Mouse (Mus musculus) ES-Bruce4 (cell line): Measurements from ENCODE around the gene Nr1d2. TPM values are rescaled to one million over a fixed set of nuclear protein-coding genes. Genes with fewer than 3 reads are reported as not detected.
"Not testable (repeated sequence)": the region's sequence is repeated elsewhere in the genome, so short reads cannot be mapped to it uniquely, and the experiment has no call there.

Source experiments
- H3K27ac ChIP-seq: 2 replicates; pipeline ENCODE4 v1.5.1; 2012; ENCODE audit warnings: low read length, inconsistent platforms; ENCODE audit not compliant: insufficient read depth
- H3K27me3 ChIP-seq: 2 replicates; pipeline ENCODE4 v1.6.1; 2012; ENCODE audit warnings: mild to moderate bottlenecking, low read length, inconsistent platforms; ENCODE audit not compliant: control insufficient read depth, poor library complexity, insufficient read depth, severe bottlenecking
- H3K36me3 ChIP-seq: 2 replicates; pipeline ENCODE4 v1.6.1; 2012; ENCODE audit warnings: inconsistent platforms, mild to moderate bottlenecking, low read length, moderate library complexity; ENCODE audit not compliant: control insufficient read depth, poor library complexity, insufficient read depth, severe bottlenecking
- H3K4me1 ChIP-seq: one replicate; pipeline ENCODE4 v1.8.1; 2011; ENCODE audit warnings: low read length; ENCODE audit not compliant: control insufficient read depth, insufficient read depth
- H3K4me3 ChIP-seq: 2 replicates; pipeline ENCODE4 v1.5.1; 2011; ENCODE audit warnings: low read depth, mild to moderate bottlenecking, low read length
- H3K9ac ChIP-seq: 2 replicates; pipeline ENCODE4 v1.6.1; 2012; ENCODE audit warnings: low read depth, mild to moderate bottlenecking, inconsistent platforms; ENCODE audit not compliant: poor library complexity, severe bottlenecking
- H3K9me3 ChIP-seq: replicated peaks from 2 replicates; pipeline ENCODE4 v1.6.1; 2012; ENCODE audit warnings: mild to moderate bottlenecking, low read length, inconsistent platforms; ENCODE audit not compliant: control insufficient read depth, poor library complexity, insufficient read depth, severe bottlenecking
- CTCF ChIP-seq: IDR thresholded peaks from one replicate; pipeline ENCODE4 v1.8.1; 2011; ENCODE audit warnings: low read depth, low read length
- EP300 ChIP-seq: IDR thresholded peaks from 2 replicates; pipeline ENCODE4 v1.6.1; 2011; ENCODE audit warnings: low read depth, low read length; ENCODE audit not compliant: insufficient read depth
- POLR2A ChIP-seq: IDR thresholded peaks from one replicate; pipeline ENCODE4 v1.8.1; 2011; ENCODE audit warnings: low read length; ENCODE audit not compliant: insufficient read depth
- polyA plus RNA-seq: library from polyadenylated mRNA; stranded (reverse); fragments of >200 nt; gene quantifications from 2 replicates; pipeline ENCODE4 v1.2.4, GENCODE M21; 2011; ENCODE audit warnings: low read depth; ENCODE audit not compliant: missing spikeins, insufficient read depth, insufficient read length

The Nr1d2 gene
- polyA plus RNA-seq, 1 experiment, result 16.3 TPM

DNA sequence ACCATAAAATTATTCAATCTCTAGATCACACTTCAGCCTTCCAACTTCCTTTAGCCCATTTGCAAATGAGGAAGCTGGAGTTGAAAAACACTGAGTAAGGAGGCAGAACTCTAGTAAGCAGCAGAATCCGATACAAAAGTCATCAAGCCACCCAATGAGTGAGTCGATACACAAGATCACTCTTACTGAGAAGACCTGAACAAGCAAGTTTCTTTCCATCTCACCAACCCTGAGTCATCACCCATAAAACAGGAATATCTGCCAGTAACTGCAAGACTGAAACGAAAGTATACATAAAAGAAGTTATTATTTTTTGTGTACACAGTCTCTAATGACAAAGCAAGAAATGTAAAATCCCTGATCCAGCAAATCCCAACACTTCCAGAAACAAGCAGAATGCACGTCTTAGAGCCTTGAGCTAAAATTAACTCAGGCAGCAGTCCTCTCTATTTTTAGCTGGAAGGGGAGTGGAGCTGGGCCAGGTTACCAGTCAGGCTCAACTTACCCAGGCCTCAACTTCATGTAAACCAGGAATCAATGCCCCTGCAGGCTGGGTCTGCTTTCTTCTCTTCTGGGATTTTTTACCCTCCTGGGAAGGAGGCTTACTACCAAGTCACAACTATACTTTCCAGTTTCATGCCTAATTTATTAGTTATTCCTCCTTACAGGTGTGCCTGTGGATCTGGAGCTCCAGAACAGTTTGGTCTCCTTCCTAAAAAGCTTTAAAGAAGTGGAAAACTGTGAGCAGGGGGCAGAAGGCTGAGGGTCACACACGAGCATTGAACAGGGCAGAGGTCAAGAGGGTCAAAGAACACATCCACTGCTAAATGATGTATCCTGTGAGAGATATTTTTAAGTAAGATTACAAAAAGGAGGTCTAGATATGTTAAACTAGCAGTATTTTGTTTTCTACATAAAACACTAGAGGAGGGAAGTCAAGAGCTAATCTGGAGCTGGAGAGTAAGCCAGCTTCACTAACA, 4.7 kb downstream of the Nr1d2 start:
- Histone ChIP-seq H3K4me1 (no peaks in the 10 kb centered on the region), H3K27ac (no peak overlapping the region), H3K9ac (no peak overlapping the region), H3K27me3 (no peaks in the 10 kb centered on the region), H3K4me3 (no peak overlapping the region), H3K9me3 (no peaks in the 10 kb centered on the region; the same call in 1 of the 2 replicates), H3K36me3 (no peaks in the 10 kb centered on the region)
- no peak for TF ChIP-seq CTCF
- no peak for TF ChIP-seq EP300
- TF ChIP-seq POLR2A, result no peak

DNA sequence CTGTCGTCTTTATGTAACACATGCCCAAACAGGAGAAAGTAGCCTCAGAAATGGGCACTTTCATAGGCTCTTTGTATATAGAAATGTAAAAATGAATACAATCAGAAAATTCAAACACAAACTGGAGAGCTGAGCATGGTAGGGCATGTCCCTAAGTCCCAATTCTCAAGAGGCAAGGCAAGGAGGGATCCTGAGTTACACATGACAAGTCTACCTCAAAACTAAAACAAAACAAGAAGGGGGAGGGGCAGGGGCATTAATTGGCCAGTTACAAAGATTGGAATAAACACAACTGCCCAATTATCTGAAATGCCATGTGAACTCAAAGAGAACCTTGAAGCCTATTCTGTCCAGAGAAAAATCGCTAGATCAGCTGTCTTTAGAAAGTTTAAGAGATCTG, 5.9 kb downstream of the Nr1d2 start:
- Histone ChIP-seq H3K27me3 (no peaks in the 10 kb centered on the region), H3K4me1 (no peaks in the 10 kb centered on the region), H3K4me3 (no peak overlapping the region), H3K36me3 (no peaks in the 10 kb centered on the region), H3K9me3 (no peaks in the 10 kb centered on the region; the same call in 1 of the 2 replicates), H3K9ac (no peak overlapping the region), H3K27ac (no peak overlapping the region)
- TF ChIP-seq EP300, result no peak
- no peak for TF ChIP-seq POLR2A
- no peak for TF ChIP-seq CTCF

DNA sequence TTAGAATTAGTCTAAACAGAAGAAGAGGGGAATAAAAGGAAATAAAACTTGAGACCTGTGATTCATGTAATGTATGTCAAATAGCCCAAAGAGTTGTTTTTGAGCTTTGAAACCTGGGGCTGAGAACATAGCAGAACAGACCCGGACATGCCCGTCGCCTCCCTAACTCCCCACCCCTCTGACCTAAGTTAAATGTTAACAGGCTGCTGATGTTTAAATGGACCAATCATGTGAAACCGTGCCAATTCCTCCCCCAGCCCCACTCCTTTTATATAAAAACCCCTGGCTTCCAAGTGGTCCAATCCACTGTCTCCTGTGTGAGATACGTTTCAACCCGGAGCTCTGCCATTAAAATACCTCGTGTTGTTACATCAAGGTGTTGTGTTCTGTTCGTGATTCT, 7.1 kb downstream of the Nr1d2 start:
- not testable (repeated sequence) for H3K27ac ChIP-seq, H3K9me3 ChIP-seq, H3K4me3 ChIP-seq, H3K9ac ChIP-seq, H3K36me3 ChIP-seq, H3K27me3 ChIP-seq, H3K4me1 ChIP-seq

DNA sequence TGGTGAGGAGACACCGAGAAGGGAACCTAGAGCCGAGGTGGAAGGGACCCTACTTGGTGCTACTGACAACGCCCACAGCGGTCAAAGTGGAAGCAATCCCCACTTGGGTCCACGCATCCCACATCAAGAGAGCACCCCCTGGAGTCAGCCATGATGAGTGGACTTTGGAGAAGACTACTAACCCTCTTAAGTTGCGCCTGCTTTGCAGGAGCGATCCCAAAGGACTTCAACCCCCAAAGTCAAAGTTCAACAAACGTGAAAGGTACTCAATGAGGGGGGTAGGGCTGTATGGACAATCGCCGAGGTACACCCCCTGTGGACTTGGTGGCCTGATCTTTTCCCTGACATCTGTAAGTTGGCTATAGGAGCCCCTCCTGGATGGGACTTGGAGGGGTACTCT, 9.2 kb downstream of the Nr1d2 start:
- H3K27ac ChIP-seq, H3K4me3 ChIP-seq, H3K9ac ChIP-seq, H3K27me3 ChIP-seq, H3K4me1 ChIP-seq, H3K36me3 ChIP-seq: not testable (repeated sequence)
- H3K9me3 ChIP-seq, result peaks cover 15% of the 10 kb centered on the region

DNA sequence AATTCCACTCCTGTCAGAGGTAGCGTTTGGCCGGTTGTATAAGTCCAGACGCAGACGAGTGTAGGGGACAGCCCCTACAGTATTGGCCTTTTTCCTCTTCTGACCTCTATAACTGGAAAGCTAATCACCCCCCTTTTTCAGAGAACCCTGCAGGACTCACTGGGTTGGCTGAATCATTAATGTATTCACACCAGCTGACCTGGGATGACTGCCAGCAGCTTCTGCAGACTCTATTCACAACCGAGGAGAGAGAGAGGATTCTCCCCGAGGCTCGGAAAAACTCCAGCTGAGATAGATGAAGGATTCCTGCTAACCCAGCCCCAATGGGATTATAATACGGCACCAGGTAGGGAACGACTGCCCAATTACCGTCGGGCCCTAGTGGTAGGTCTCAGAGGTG, 12.7 kb downstream of the Nr1d2 start:
- H3K9me3 ChIP-seq, result peaks cover 18% of the 10 kb centered on the region
- H3K36me3 ChIP-seq, H3K4me1 ChIP-seq, H3K9ac ChIP-seq, H3K27me3 ChIP-seq, H3K27ac ChIP-seq, H3K4me3 ChIP-seq: not testable (repeated sequence)

DNA sequence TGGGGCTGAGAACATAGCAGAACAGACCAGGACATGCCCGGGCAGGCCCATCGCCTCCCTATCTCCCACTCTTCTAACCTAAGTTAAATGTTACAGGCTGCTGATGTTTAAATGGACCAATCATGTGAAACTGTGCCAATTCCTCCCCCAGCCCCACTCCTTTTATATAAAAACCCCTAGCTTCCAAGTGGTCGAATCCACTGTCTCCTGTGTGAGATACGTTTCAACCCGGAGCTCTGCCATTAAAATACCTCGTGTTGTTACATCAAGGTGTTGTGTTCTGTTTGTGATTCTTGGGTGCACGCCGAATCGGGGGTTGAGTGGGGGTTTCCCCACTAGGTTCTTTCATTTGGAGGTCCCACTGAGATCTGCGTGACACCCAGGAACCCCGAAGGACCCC, 13.5 kb downstream of the Nr1d2 start:
- H3K4me3 ChIP-seq, H3K4me1 ChIP-seq, H3K36me3 ChIP-seq, H3K9ac ChIP-seq, H3K27ac ChIP-seq, H3K27me3 ChIP-seq: not testable (repeated sequence)
- H3K9me3 ChIP-seq, result peaks cover 18% of the 10 kb centered on the region

DNA sequence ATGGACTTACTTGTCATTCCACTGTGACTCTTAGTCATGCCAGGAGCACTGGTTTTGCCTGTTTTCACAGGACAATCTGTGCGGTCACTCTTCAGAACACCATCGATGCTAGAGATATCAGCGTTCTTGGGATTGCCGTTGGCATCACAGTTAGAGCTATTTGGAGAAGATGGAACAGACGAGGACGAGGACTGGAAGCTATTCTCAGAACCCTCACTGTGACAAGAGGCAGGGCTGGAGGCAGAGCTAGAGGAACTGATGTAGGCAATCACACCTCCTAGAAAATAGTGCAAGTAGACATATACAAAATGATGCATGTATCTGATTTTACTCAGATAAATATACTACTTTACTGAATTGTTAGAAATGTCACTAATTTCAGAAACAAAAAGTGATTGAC, 16.9 kb downstream of the Nr1d2 start:
- Histone ChIP-seq H3K9ac (no peak overlapping the region), H3K27ac (no peak overlapping the region), H3K27me3 (no peaks in the 10 kb centered on the region), H3K4me3 (no peak overlapping the region), H3K9me3 (peaks cover 16% of the 10 kb centered on the region), H3K36me3 (no peaks in the 10 kb centered on the region; the same call in 1 of the 2 replicates), H3K4me1 (no peaks in the 10 kb centered on the region)
- TF ChIP-seq EP300 (no peak), CTCF (no peak), POLR2A (no peak)
